Mouse (Mus musculus) thymus, adult 2 months (tissue): ENCODE measurements around the gene Tymp. TPM values are rescaled to one million over a fixed set of nuclear protein-coding genes. Genes with fewer than 3 reads are reported as not detected.

ENCODE experiments used
- DNase-seq: peaks from one replicate; pipeline ENCODE4 v3.0.0; 2021
- H3K27ac ChIP-seq: fragments of 200-500 bp; 2 replicates; pipeline ENCODE4 v1.5.1; 2012; ENCODE audit warnings: low read length, control low read depth; ENCODE audit not compliant: control insufficient read depth, insufficient read depth
- H3K27me3 ChIP-seq: fragments of 200-500 bp; 2 replicates; pipeline ENCODE4 v1.6.1; 2012; ENCODE audit warnings: mild to moderate bottlenecking, low read length, moderate library complexity, mixed read lengths; ENCODE audit not compliant: control insufficient read depth, insufficient read depth
- H3K36me3 ChIP-seq: fragments of 200-500 bp; 2 replicates; pipeline ENCODE4 v1.6.1; 2012; ENCODE audit warnings: mild to moderate bottlenecking, low read length, moderate library complexity; ENCODE audit not compliant: control insufficient read depth, insufficient read depth
- H3K4me1 ChIP-seq: fragments of 200-500 bp; replicated peaks from 2 replicates; pipeline ENCODE4 v1.6.1; 2012; ENCODE audit warnings: low read length; ENCODE audit not compliant: control insufficient read depth, insufficient read depth
- H3K4me3 ChIP-seq: fragments of 200-500 bp; 2 replicates; pipeline ENCODE4 v1.5.1; 2012; ENCODE audit warnings: mild to moderate bottlenecking, low read length, control low read depth, moderate library complexity; ENCODE audit not compliant: control insufficient read depth, insufficient read depth
- CTCF ChIP-seq: fragments of 200-500 bp; IDR thresholded peaks from 2 replicates; pipeline ENCODE4 v1.5.1; 2012; ENCODE audit warnings: mild to moderate bottlenecking, control low read depth, low read length, moderate library complexity, borderline replicate concordance; ENCODE audit not compliant: control insufficient read depth, poor library complexity, insufficient read depth; ENCODE audit errors: extremely low read depth
- POLR2A ChIP-seq: fragments of 200-500 bp; IDR thresholded peaks from 2 replicates; pipeline ENCODE4 v1.6.1; 2012; ENCODE audit warnings: mild to moderate bottlenecking, low read length, control low read depth, moderate library complexity; ENCODE audit not compliant: control insufficient read depth, poor library complexity, insufficient read depth; ENCODE audit errors: extremely low read depth
- WGBS: fragments of 180-500 bp; shearing (Covaris S2); methylation state at CpG from one replicate; pipeline ENCODE4 v1.1.7; 2018; 5-methylcytosine and 5-hydroxymethylcytosine counted together
- polyA plus RNA-seq: library from polyadenylated mRNA; depleted of rRNA; stranded (reverse); fragments of >200 nt; gene quantifications from 2 replicates; pipeline ENCODE4 v1.2.3, GENCODE M21; 2012; rRNA removed

Gene Tymp
- polyA plus RNA-seq, 1 experiment = 5.9 TPM

DNA sequence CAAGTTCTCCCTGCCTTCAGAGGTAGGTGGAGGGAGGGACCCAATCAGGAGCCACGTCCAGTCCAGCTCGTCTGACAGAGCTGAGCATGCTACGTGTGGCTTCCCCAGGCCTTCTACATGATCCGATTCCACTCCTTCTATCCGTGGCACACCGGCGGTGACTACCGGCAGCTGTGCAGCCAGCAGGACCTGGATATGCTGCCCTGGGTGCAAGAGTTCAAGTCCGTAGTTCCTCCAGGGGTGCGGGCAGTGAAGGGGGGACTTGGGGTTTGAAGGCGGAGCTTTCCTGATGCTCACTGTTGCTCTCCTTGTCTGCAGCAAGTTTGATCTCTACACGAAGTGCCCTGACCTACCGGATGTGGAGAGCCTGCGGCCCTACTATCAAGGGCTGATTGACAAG is 40.4 kb downstream of the Tymp start:
- no peaks in the 10 kb centered on the region for H3K27me3 ChIP-seq
- no peak overlapping the region for H3K4me3 ChIP-seq
- TF ChIP-seq CTCF (no peak), POLR2A (no peak)
- WGBS = 94% methylated on average over 14 of the region's 14 CpGs
- peaks cover 4% of the 10 kb centered on the region; the same call in 1 of the 2 replicates for H3K4me1 ChIP-seq
- DNase-seq = no peak
- no peaks in the 10 kb centered on the region for H3K36me3 ChIP-seq
- H3K27ac ChIP-seq = no peak overlapping the region

DNA sequence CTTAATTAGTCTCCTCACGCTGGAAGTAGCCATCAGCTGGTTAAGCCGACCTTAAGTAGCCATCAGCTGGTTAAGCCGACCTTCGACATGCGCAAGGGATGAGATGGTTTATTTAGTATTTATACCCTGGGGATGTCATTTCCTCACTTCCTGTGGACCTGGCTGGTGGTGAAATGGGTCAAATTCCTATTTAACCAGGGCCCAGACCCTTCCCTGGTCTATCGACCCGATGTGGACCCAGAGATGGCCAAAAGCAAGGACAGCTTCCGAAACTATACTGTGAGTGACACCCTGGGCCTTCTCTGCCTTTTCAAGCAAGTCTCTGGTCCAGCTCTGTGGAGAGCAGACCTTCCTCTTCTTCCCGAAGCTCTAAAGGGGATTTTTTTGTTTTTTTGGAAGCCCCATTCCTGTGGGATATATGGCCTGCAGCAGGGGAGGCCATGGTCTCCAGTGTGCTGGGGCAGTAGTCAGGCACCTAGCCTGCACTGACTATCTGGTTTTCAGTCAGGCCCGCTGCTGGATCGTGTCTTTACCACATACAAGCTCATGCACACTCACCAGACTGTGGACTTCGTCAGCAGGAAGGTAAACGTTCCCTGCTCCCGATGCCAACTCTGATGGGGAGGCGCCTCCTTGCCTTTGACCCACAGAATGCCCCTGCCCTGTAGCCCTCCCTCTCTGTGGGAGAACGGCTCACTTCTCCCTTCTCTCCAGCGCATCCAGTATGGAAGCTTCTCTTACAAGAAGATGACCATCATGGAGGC is 41.9 kb downstream of the Tymp start:
- Histone ChIP-seq H3K4me1 (peaks cover 2% of the 10 kb centered on the region; the same call in 1 of the 2 replicates), H3K27ac (no peak overlapping the region), H3K36me3 (no peaks in the 10 kb centered on the region), H3K4me3 (no peak overlapping the region), H3K27me3 (no peaks in the 10 kb centered on the region)
- 94% methylated on average over 17 of the region's 17 CpGs for WGBS
- TF ChIP-seq POLR2A = no peak
- no peak for TF ChIP-seq CTCF
- DNase-seq = no peak

DNA sequence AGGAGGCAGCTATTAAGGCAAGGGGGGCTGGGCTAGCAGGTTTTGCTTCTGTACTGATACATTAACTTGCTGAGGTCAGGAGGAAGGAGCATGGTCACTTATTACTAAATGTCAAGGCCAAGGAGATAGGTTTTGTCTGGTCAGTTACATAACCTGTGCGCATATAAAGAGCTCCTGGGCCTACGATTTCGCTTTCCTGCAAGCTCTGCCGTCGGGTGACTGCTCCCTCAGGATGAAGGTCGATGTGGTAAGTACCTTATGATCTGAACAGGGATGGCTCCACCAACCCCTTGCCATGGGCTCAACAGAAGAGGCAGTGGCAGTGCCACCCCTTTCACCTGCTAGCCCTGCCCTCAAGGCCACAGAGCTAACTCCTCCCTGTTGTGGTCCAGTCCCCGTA is 42.6 kb downstream of the Tymp start, which contains the start of gene Miox:
Miox (plus strand) TSS at position 128 of the 400 bp plus-strand sequence.
- 93% methylated on average over 7 of the region's 7 CpGs for WGBS
- TF ChIP-seq CTCF (no peak), POLR2A (no peak)
- Histone ChIP-seq H3K4me1 (no peaks in the 10 kb centered on the region), H3K4me3 (no peak within 1 kb of the TSS), H3K36me3 (no peaks in the 10 kb centered on the region), H3K27ac (no peak within 1 kb of the TSS), H3K27me3 (no peaks in the 10 kb centered on the region)
- DNase-seq = no peak

DNA sequence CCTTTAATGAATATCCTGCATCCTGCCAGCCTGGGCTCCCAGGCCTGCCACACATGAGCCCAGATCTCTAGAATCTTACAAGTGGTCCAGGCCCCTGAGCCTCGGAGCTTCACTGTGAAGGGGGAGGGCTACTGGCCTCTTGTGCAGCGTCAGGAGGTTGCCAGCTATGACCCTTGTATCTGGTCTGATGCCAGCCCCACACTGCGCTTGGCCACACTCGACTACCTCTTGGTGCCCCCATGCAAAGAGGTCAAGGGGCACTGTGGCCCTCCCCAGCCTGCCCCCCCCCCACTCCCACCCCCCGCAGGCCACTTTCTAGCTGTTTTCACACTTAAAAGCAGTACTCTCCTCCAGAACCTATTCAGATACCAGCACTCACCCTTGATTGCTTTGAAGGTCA is 50.4 kb downstream of the Tymp start:
- WGBS = 98% methylated on average over 5 of the region's 5 CpGs
- H3K4me3 ChIP-seq = no peak overlapping the region
- no peak for TF ChIP-seq CTCF
- H3K27ac ChIP-seq = no peak overlapping the region
- H3K27me3 ChIP-seq = no peaks in the 10 kb centered on the region
- no peaks in the 10 kb centered on the region for H3K4me1 ChIP-seq
- H3K36me3 ChIP-seq = no peaks in the 10 kb centered on the region
- no peak for DNase-seq

DNA sequence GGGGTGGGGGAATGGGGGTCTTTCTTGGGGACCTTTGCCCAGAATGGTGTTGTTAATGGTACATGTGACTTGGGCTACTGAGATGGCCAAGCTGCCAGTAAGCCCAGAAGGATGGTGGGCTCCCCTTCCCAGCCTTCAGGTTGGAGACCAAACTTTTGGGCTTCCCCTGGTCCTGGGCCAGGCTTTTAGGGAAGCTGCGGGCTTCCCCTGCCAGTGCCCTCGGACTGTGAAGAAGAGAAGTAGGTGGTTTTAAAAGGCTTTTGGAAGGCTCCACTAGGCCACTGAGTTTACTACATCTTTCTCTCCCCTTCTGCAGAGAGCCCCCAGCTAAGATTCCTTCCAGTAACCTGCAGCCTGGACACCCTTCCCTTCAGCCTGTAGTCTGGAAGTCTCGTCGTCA is 53.2 kb downstream of the Tymp start:
- no peaks in the 10 kb centered on the region for H3K36me3 ChIP-seq
- WGBS = 49% methylated on average over 4 of the region's 4 CpGs
- no peaks in the 10 kb centered on the region for H3K4me1 ChIP-seq
- H3K27me3 ChIP-seq = no peaks in the 10 kb centered on the region
- no peak for DNase-seq
- no peak overlapping the region for H3K4me3 ChIP-seq
- H3K27ac ChIP-seq = no peak overlapping the region
- no peak for TF ChIP-seq POLR2A
- TF ChIP-seq CTCF = no peak

DNA sequence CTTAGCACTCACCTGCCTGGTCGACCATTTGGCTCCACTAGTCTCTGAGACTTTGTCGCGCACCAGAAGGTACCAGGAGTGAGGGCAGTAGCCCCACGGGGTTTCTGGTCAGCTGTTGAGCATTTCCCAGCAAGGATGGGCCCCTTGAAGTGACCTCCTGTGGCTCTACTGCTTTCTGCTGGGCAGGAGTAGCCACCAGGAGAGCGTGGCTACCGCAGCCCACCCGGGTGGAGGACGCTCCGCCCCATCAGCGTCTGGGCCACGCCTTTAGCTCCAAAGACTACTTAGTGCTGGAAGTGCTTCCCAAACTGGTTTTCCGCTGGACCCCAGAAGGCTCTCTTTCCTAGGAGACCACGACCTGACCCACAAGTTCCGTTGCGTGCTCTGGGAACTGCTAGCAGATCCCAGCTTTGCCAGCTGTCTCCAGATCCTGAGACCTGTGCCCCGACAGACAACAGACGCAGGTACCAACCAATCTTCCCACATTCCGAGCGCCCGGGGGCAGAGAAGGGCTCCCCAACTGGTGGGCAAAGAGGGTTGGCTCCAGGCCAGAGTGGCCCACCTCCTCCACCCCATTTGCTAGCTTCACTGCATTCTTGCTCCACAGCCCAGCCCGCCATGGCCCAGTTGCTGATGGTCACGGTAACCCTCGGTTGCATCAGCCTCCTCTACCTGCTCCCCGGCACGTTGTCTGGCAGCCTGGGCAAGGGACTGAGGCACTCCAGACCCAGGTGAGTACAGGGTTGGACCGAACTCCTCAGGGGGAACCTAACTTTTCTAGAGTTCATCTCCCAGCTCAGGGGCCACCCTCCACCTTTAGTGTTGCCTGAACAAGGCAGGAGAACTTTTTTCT is 53.9 kb downstream of the Tymp start, which contains the start of gene Adm2:
Adm2 (plus strand) TSS at position 51 of the 853 bp plus-strand sequence.
- Histone ChIP-seq H3K4me3 (no peak within 1 kb of the TSS), H3K27me3 (no peaks in the 10 kb centered on the region), H3K27ac (no peak within 1 kb of the TSS), H3K36me3 (no peaks in the 10 kb centered on the region), H3K4me1 (no peaks in the 10 kb centered on the region)
- WGBS = 74% methylated on average over 26 of the region's 26 CpGs
- no peak for DNase-seq
- TF ChIP-seq CTCF = no peak
- no peak for TF ChIP-seq POLR2A

Other genes with a start within 250 kb of the Tymp start
- gene Hdac10, start 248.3 kb downstream of the Tymp start, polyA plus RNA-seq = 82.9 and 94.4 TPM in 2 replicates
- 2.9 and 3.1 TPM in 2 replicates for gene Mapk12, start 236.3 kb downstream of the Tymp start, polyA plus RNA-seq
- 27.3 and 28.6 TPM in 2 replicates for gene Mapk11, start 227.4 kb downstream of the Tymp start, polyA plus RNA-seq
- 42.8 and 54.6 TPM in 2 replicates for gene Plxnb2, start 196.3 kb downstream of the Tymp start, polyA plus RNA-seq
- gene Dennd6b, start 180.5 kb downstream of the Tymp start, polyA plus RNA-seq = 42.3 and 50.1 TPM in 2 replicates
- 299 and 592 TPM in 2 replicates for gene Ppp6r2, start 165.5 kb downstream of the Tymp start, polyA plus RNA-seq
- gene Sbf1, start 61.7 kb downstream of the Tymp start, polyA plus RNA-seq = 899 TPM in 2 replicates
- gene Adm2, start 54.3 kb downstream of the Tymp start, polyA plus RNA-seq = 4.4 and 5.3 TPM in 2 replicates
- 0.82 and 2.7 TPM in 2 replicates for gene Miox, start 42.6 kb downstream of the Tymp start, polyA plus RNA-seq
- 129 and 146 TPM in 2 replicates for gene Lmf2, start 21.4 kb downstream of the Tymp start, polyA plus RNA-seq
- 351 and 370 TPM in 2 replicates for gene Ncaph2, start 21.3 kb downstream of the Tymp start, polyA plus RNA-seq
- gene Sco2, start 3.2 kb downstream of the Tymp start, polyA plus RNA-seq = 37.4 and 43.3 TPM in 2 replicates
- 21.1 and 21.9 TPM in 2 replicates for gene Odf3b, start 2.2 kb upstream of the Tymp start, polyA plus RNA-seq
- gene Klhdc7b, start 7.9 kb upstream of the Tymp start, polyA plus RNA-seq = 0.08 and 0.13 TPM in 2 replicates
- not detected in 2 replicates for gene Syce3, start 33.5 kb upstream of the Tymp start, polyA plus RNA-seq
- gene Cpt1b, start 48.8 kb upstream of the Tymp start, polyA plus RNA-seq = 47.0 and 76.6 TPM in 2 replicates
- gene C730034F03Rik, start 52.5 kb upstream of the Tymp start, polyA plus RNA-seq = 1.8 and 2.2 TPM in 2 replicates
- gene Gm44502, start 52.7 kb upstream of the Tymp start, polyA plus RNA-seq = 3.2 TPM in 2 replicates
- gene Chkb, start 52.9 kb upstream of the Tymp start, polyA plus RNA-seq = 92.0 and 99.8 TPM in 2 replicates
- gene Mapk8ip2, start 76.9 kb upstream of the Tymp start, polyA plus RNA-seq = 0.11 and 0.13 TPM in 2 replicates
- gene Arsa, start 100.4 kb upstream of the Tymp start, polyA plus RNA-seq = 37.9 and 43.0 TPM in 2 replicates
- 6.8 and 8.2 TPM in 2 replicates for gene Shank3, start 122.6 kb upstream of the Tymp start, polyA plus RNA-seq
- 0.15 and 0.16 TPM in 2 replicates for gene Acr, start 191.3 kb upstream of the Tymp start, polyA plus RNA-seq
- gene Rabl2, start 214.9 kb upstream of the Tymp start, polyA plus RNA-seq = 9.6 and 10.2 TPM in 2 replicates